Mouse (Mus musculus) testis, postnatal 10 days (tissue): ENCODE results near the gene Olfr340.
"Not testable (repeated sequence)": the region's sequence is repeated elsewhere in the genome, so short reads cannot be mapped to it uniquely, and the experiment has no call there.

ENCODE experiments used
- DNase-seq: peaks from one replicate; pipeline ENCODE4 v3.0.0; 2021; ENCODE audit warnings: low spot score

Gene Olfr340

DNA sequence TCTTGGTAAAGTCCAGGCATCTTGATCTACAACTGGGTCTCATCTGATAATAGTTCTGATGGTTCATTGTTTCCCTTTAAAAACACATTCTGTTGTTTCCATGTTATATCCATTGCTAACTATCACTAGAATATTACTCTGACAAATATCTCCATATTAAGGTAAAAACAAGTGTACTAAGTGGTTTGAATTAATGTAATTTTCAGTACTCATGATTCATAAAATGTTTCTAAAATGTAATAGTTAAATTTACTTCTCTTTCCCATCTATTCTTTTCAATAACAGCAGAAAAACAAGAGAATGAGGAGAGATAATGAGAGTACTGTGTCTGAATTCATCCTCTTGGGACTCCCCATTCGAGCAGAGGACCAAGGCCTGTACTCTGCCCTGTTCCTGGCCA is at the start of gene Olfr340:
Gene Olfr340 (plus strand): TSS at position 301 of the 400 bp plus-strand sequence.
- no peak for DNase-seq

DNA sequence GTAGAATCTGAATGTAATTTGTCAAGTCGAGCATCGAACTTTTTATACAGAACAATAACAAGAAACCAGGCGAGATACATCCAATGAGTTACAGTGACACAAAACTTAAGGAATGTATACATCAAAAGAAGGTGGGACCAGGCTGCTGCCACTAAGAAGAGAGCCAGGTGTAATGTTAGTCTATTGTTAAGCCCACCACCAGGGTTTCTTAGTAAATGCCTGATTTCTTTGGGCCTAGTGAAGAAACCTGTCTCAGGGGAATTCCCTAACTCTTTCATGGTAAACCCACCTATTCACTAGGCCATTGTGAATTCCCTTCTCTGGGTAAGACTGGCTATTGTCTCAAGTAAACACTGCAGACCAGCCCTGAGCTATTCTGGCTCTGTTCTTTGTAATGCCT is 37.2 kb upstream of the Olfr340 start:
- not testable (repeated sequence) for DNase-seq

DNA sequence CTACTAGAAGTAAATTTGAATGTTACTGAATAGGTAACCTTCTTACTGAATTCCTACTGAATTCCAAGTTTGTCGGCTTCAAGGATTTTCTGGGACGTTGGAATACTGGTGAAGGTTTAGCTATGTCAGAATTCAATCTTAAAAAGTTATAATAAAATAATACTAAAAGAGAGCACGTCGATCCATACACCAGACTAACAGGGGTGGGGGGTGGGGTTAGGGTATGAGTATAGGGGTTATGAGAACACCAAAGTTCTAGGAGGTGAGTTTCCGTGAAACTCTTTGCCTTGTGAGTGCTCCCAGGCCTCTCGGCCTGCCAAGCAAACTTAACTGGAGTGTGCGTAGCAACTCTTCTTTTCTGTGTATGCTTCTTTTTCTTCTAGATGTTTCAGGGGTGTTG is 36.8 kb upstream of the Olfr340 start:
- not testable (repeated sequence) for DNase-seq

DNA sequence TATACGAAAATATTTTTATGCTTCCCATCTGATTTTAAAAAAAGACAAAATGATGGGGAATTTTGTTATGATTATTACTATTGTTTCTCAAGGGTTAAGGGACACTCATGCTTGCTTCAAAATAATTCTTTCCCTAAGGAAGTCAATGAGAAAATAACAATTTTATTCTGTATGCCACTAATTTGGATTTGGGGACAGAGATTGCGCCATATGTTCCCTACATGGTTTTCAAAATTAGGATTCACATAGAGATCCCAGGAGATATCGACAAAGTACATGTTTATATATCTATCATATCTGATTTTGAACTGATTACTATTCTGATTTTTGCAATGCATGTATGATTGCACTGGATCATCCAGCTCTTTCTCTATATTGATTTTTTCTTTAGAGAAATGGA is 33.7 kb upstream of the Olfr340 start, which contains the start of gene Olfr339:
Gene Olfr339 (plus strand): TSS at position 301 of the 400 bp plus-strand sequence.
- DNase-seq: no peak

DNA sequence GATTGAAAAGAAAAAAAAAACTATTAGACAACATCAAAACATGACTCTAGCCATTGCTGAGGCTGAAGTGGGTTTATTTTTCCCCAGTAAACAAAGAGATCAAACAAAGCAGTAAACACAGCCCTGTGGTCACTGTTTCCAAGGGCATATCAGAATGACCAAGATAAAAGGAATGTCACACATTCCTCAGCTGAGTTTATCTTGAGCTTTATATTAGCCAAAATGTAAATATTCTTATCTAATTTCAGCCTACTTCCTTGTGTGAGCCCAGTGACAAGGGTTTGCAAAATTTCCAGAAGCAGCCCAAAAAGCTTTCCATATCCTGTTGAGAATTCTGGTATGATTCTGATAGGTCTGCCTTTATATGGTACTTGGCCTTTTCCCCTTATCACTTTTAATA is 21.2 kb downstream of the Olfr340 start:
- no peak for DNase-seq

DNA sequence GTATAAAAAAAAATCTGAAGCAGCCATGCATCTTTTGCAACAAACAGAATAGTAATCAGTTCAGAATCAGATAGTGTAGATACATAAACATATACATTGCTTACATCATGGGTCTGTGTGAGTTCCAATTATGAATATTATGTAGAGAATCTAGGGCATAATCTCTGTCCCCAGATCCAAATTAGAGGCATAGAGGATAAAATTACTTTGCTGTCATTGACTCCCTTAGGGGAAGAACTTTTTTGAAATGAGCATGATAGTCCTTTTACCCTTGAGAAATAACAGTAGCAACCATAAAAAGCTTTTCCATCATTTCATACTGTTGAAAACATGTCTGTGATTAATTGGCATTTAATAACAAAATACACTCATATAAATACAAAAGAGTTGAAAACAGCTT is 30.0 kb downstream of the Olfr340 start, which contains the start of gene Olfr341:
Gene Olfr341 (minus strand): TSS at position 101 of the 400 bp plus-strand sequence.
- no peak for DNase-seq
